Mouse (Mus musculus) NIH3T3 (cell line): ENCODE results near the gene Xrcc1.
"Not testable (repeated sequence)": the region's sequence is repeated elsewhere in the genome, so short reads cannot be mapped to it uniquely, and the experiment has no call there.

Experiments used
- DNase-seq: peaks from one replicate; pipeline ENCODE4 v3.0.0-alpha.2; 2012; ENCODE audit warnings: low read depth

Gene Xrcc1

GRCm38 (mm10) chr7:24605561-24605960 lies 59.5 kb downstream of the Xrcc1 start:
- peak; percentile 55 for DNase-seq

GRCm38 (mm10) chr7:24606046-24606445 lies 60.0 kb downstream of the Xrcc1 start:
- no peak for DNase-seq

- DNase-seq = peak; percentile 30
Observed at GRCm38 (mm10) chr7:24608017-24608416, 61.9 kb downstream of the Xrcc1 start.

GRCm38 (mm10) chr7:24608561-24608960 lies 62.5 kb downstream of the Xrcc1 start:
- DNase-seq = no peak

GRCm38 (mm10) chr7:24610144-24610878 lies 64.2 kb downstream of the Xrcc1 start, which contains the start of gene Phldb3:
Gene Phldb3 (plus strand): TSS chr7:24610763.
- DNase-seq = no peak

GRCm38 (mm10) chr7:24610879-24611494 lies 64.9 kb downstream of the Xrcc1 start:
- no peak for DNase-seq

- no peak for DNase-seq
Observed at GRCm38 (mm10) chr7:24611709-24612108, 65.6 kb downstream of the Xrcc1 start.

- DNase-seq = no peak
Observed at GRCm38 (mm10) chr7:24612308-24612910, 66.3 kb downstream of the Xrcc1 start.

- peak; percentile 17 for DNase-seq
Observed at GRCm38 (mm10) chr7:24614816-24615215, 68.7 kb downstream of the Xrcc1 start.

GRCm38 (mm10) chr7:24617763-24618162 lies 71.7 kb downstream of the Xrcc1 start:
- no peak for DNase-seq

- DNase-seq = not testable (repeated sequence)
Observed at GRCm38 (mm10) chr7:24618374-24618773, 72.3 kb downstream of the Xrcc1 start.

GRCm38 (mm10) chr7:24619671-24620397 lies 73.7 kb downstream of the Xrcc1 start:
- DNase-seq = no peak

- peak; percentile 15 for DNase-seq
Observed at GRCm38 (mm10) chr7:24621193-24621592, 75.1 kb downstream of the Xrcc1 start.

- DNase-seq = no peak
Observed at GRCm38 (mm10) chr7:24622967-24623366, 76.9 kb downstream of the Xrcc1 start.
